Mouse (Mus musculus): ENCODE data around the gene Tmem189. TPM values are rescaled to one million over a fixed set of nuclear protein-coding genes. Genes with fewer than 3 reads are reported as not detected.

Gene Tmem189
- polyA plus RNA-seq, 1 experiment from 2014 or later, result 38.7 TPM

- Histone ChIP-seq H3K36me3 (ENCODE audit: control insufficient read depth, insufficient read depth, low read length) (no peaks in the 10 kb centered on the region), H3K9me3 (replicated peaks; ENCODE audit: control insufficient read depth, low read length) (no peaks in the 10 kb centered on the region), H3K9ac (ENCODE audit: low read depth, low read length) (peak overlapping the region; percentile 64; the same call in 1 of the 2 replicates), H3K27me3 (ENCODE audit: control insufficient read depth, insufficient read depth, low read length) (no peaks in the 10 kb centered on the region), H3K4me1 (ENCODE audit: control insufficient read depth, insufficient read depth, low read length) (peaks cover 44% of the 10 kb centered on the region), H3K27ac (ENCODE audit: low read depth, low read length) (peak overlapping the region; percentile 66), H3K4me3 (ENCODE audit: low read depth, low read length) (peak overlapping the region; percentile 30), H3K4me2 (peak overlapping the region; percentile 63)
- peak; percentile 52 for ATAC-seq (replicated peaks; ENCODE audit: insufficient number of reproducible peaks, low FRiP score, low TSS enrichment)
- 22% methylated on average over 36 of the region's 40 CpGs for WGBS (ENCODE audit: insufficient replicate concordance)
Observed at GRCm38 (mm10) chr2:167597492-167598186, 92.0 kb downstream of the Tmem189 start.

DNA sequence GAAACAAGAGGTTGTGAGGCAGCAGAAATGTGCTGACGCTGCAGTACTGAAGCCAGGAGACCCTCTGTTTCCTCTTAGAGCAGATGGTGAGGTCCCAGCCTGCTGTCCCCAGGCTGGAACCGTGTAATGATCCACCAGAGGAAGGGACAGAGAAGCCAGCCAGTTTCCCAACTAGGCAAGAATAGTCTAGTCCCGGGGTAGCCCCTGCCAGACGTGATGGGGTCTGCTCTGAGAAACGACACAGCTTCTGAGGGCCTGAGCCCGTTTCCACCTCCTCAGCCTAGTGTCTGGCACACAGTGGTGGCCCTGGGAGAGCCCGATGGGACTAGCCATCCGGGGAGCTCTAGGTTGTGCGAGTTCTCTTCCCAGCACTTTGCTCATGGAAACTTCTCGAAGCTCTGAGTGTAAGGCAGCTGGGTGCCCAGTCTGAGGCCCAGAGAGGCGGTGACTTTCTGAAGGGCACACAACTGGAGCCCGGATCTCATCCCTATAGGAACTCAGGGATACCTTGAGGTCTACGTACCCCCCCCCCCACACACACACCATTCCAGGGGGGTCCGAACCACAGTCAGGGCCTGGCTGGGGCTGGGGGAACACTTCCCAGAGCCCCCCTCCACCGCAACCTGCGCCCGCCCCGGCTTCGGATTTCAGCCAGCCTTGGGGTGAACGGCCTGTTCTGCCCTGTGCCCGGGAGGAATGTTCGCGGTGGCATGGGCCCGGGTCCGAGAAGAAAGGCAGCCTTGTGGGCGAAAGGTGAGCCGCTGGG lies 92.7 kb downstream of the Tmem189 start:
- peak overlapping the region; percentile 64 for H3K9ac ChIP-seq (ENCODE audit: low read depth, low read length)
- no peaks in the 10 kb centered on the region for H3K27me3 ChIP-seq (ENCODE audit: control insufficient read depth, insufficient read depth, low read length)
- H3K36me3 ChIP-seq (ENCODE audit: control insufficient read depth, insufficient read depth, low read length), result no peaks in the 10 kb centered on the region
- 23% methylated on average over 27 of the region's 27 CpGs for WGBS (ENCODE audit: insufficient replicate concordance)
- no peaks in the 10 kb centered on the region for H3K9me3 ChIP-seq (replicated peaks; ENCODE audit: control insufficient read depth, low read length)
- H3K4me3 ChIP-seq (ENCODE audit: low read depth, low read length), result peak overlapping the region; percentile 30
- ATAC-seq (replicated peaks; ENCODE audit: insufficient number of reproducible peaks, low FRiP score, low TSS enrichment), result peak; percentile 2; the same call in 1 of the 2 replicates
- peak overlapping the region; percentile 66 for H3K27ac ChIP-seq (ENCODE audit: low read depth, low read length)
- peak overlapping the region; percentile 63 for H3K4me2 ChIP-seq
- H3K4me1 ChIP-seq (ENCODE audit: control insufficient read depth, insufficient read depth, low read length), result peaks cover 44% of the 10 kb centered on the region

GRCm38 (mm10) chr2:167596262-167596661 lies 93.4 kb downstream of the Tmem189 start:
- Histone ChIP-seq H3K4me1 (ENCODE audit: control insufficient read depth, insufficient read depth, low read length) (peaks cover 44% of the 10 kb centered on the region), H3K27me3 (ENCODE audit: control insufficient read depth, insufficient read depth, low read length) (no peaks in the 10 kb centered on the region), H3K9ac (ENCODE audit: low read depth, low read length) (peak overlapping the region; percentile 58; the same call in 1 of the 2 replicates), H3K27ac (ENCODE audit: low read depth, low read length) (peak overlapping the region; percentile 46; the same call in 1 of the 2 replicates), H3K4me3 (ENCODE audit: low read depth, low read length) (no peak overlapping the region), H3K4me2 (peak overlapping the region; percentile 11; the same call in 1 of the 2 replicates), H3K9me3 (replicated peaks; ENCODE audit: control insufficient read depth, low read length) (no peaks in the 10 kb centered on the region), H3K36me3 (ENCODE audit: control insufficient read depth, insufficient read depth, low read length) (no peaks in the 10 kb centered on the region)
- ATAC-seq (replicated peaks; ENCODE audit: insufficient number of reproducible peaks, low FRiP score, low TSS enrichment), result no peak
- 30% methylated on average over 4 of the region's 4 CpGs for WGBS (ENCODE audit: insufficient replicate concordance)

- ATAC-seq (replicated peaks; ENCODE audit: insufficient number of reproducible peaks, low FRiP score, low TSS enrichment), result 0 out of 2 replicates have a peak, but pooled peaks have one; percentile 24
- WGBS (ENCODE audit: insufficient replicate concordance), result 32% methylated on average over 14 of the region's 14 CpGs
- Histone ChIP-seq H3K9me3 (replicated peaks; ENCODE audit: control insufficient read depth, low read length) (no peaks in the 10 kb centered on the region), H3K9ac (ENCODE audit: low read depth, low read length) (peak overlapping the region; percentile 58; the same call in 1 of the 2 replicates), H3K4me3 (ENCODE audit: low read depth, low read length) (no peak overlapping the region), H3K4me1 (ENCODE audit: control insufficient read depth, insufficient read depth, low read length) (peaks cover 44% of the 10 kb centered on the region), H3K27ac (ENCODE audit: low read depth, low read length) (peak overlapping the region; percentile 68), H3K36me3 (ENCODE audit: control insufficient read depth, insufficient read depth, low read length) (no peaks in the 10 kb centered on the region), H3K4me2 (peak overlapping the region; percentile 11; the same call in 1 of the 2 replicates), H3K27me3 (ENCODE audit: control insufficient read depth, insufficient read depth, low read length) (no peaks in the 10 kb centered on the region)
Observed at GRCm38 (mm10) chr2:167595761-167596171, 93.9 kb downstream of the Tmem189 start.

DNA sequence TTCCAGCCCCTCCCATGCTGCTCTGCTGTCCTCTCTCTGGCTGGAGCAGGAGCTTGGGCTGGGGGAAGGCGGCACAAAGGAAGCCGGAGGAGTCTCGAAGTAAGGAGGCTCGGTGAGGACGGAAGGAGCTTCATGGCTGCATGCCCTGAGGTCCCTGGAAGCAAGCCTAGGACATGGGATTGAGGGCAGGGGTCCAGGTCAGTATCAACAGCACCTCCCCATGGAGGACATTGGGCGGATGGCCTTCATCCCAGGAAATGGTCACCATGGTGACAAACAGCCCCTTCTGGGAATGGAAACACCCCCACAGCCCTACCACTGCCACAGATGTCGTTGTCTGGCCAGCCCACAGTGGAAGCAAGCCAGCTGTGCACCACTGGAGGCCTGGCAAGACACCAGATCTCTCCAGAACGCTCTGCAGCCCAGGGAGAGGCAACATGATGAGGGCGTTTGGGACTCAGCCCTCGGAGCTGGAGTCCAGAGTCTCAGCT lies 95.1 kb downstream of the Tmem189 start:
- 0 out of 2 replicates have a peak overlapping the region, but pooled peaks have one; percentile 1 for H3K9ac ChIP-seq (ENCODE audit: low read depth, low read length)
- WGBS (ENCODE audit: insufficient replicate concordance), result 37% methylated on average over 10 of the region's 10 CpGs
- ATAC-seq (replicated peaks; ENCODE audit: insufficient number of reproducible peaks, low FRiP score, low TSS enrichment), result no peak; the same call in 1 of the 2 replicates
- no peaks in the 10 kb centered on the region for H3K9me3 ChIP-seq (replicated peaks; ENCODE audit: control insufficient read depth, low read length)
- H3K4me1 ChIP-seq (ENCODE audit: control insufficient read depth, insufficient read depth, low read length), result peaks cover 39% of the 10 kb centered on the region
- no peaks in the 10 kb centered on the region for H3K27me3 ChIP-seq (ENCODE audit: control insufficient read depth, insufficient read depth, low read length)
- no peak overlapping the region; the same call in 1 of the 2 replicates for H3K4me2 ChIP-seq
- H3K36me3 ChIP-seq (ENCODE audit: control insufficient read depth, insufficient read depth, low read length), result no peaks in the 10 kb centered on the region
- peak overlapping the region; percentile 74 for H3K27ac ChIP-seq (ENCODE audit: low read depth, low read length)
- no peak overlapping the region for H3K4me3 ChIP-seq (ENCODE audit: low read depth, low read length)

DNA sequence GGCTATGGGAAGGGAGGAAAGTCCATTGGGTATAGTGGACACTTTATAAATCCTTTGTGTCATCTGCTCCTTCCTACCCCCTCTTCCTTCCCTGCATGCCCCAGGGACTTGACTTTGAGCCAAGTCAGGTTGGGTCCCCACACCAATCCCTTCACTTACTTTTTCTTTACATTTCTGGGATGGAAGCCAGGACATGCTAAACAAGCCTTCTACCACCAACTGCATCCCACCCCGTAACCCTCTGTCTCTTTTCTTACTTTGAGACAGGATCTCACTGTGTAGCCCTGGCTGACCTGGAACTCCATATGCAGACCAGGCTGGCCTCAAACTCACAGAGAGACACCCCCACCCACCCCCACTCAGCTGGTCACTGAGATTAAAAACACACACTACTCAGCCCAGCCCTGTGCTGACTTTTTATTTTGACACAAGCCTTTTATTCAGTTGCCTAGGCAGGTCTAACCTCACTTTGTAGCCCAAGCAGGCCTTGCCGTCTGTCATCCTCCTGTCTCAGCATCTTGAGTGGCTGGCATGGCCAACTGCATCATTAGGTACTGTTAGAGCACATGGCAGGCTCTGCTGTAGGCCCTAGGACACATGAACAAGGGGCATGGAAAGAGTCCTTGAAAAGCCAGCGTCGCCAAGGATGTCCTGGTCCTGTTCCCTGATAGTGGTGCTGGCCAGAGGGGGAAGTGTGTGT lies 95.9 kb downstream of the Tmem189 start:
- 79% methylated on average over 4 of the region's 4 CpGs for WGBS (ENCODE audit: insufficient replicate concordance)
- Histone ChIP-seq H3K36me3 (ENCODE audit: control insufficient read depth, insufficient read depth, low read length) (no peaks in the 10 kb centered on the region), H3K4me1 (ENCODE audit: control insufficient read depth, insufficient read depth, low read length) (peaks cover 47% of the 10 kb centered on the region)

More for the DNA sequence above, 95.9 kb downstream of the Tmem189 start:
- Histone ChIP-seq H3K27ac (ENCODE audit: low read depth, low read length) (peak overlapping the region; percentile 74), H3K4me3 (ENCODE audit: low read depth, low read length) (no peak overlapping the region), H3K27me3 (ENCODE audit: control insufficient read depth, insufficient read depth, low read length) (no peaks in the 10 kb centered on the region), H3K9me3 (replicated peaks; ENCODE audit: control insufficient read depth, low read length) (no peaks in the 10 kb centered on the region), H3K4me2 (no peak overlapping the region; the same call in 1 of the 2 replicates), H3K9ac (ENCODE audit: low read depth, low read length) (no peak overlapping the region)
- ATAC-seq (replicated peaks; ENCODE audit: insufficient number of reproducible peaks, low FRiP score, low TSS enrichment), result no peak
